Mouse (Mus musculus) adrenal gland, adult 8-10 months (tissue): ENCODE results near the gene Olfr1053. TPM values are rescaled to one million over a fixed set of nuclear protein-coding genes. Genes with fewer than 3 reads are reported as not detected.
"Not testable (repeated sequence)": the region's sequence is repeated elsewhere in the genome, so short reads cannot be mapped to it uniquely, and the experiment has no call there.

Source experiments
- DNase-seq: peaks from one replicate; pipeline ENCODE4 v3.0.0; 2022
- total RNA-seq, 4 experiments: library from RNA; stranded (reverse); gene quantifications; 2 replicates each; pipeline ENCODE4 v1.2.4; 2022

Olfr1053 gene
- total RNA-seq: not detected

DNA sequence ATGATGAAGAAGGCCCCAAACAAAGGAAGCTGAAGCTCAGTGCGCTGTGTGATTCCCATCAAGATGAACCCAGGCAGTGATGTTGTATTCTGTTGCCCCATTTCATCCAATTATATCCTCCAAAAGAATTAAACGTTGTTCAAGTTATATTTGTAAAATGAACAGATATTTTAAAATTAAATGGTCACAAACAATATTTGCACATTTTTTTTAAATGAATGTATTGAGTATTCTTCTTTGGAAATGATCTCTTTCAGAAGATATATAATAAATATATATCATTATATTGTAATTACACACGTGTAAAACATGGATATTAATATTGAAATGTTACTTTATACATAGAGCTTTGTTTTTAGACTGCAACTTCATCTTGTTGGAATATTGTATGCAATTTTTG is at the start of gene Olfr1053:
TSS of gene Olfr1053 (minus strand) at position 101 of the 400 bp plus-strand sequence.
- no peak for DNase-seq

DNA sequence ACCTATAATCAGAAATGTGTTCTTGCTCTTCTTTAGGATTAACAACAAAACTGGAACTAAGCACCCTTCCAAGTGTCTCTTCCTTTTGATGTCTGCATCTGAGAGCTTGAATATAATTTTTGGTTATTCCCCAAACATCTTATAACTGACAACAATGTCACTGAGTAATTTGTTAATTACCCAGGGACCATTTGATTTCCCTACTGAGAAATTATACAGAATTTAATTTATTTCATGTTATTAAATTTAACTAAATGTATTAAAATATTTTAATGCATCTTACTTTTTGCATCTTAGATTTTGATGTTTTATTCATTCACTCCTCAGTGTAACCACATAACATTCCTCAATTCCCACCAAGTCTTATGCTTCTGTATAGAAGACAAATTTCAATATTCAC is 47.3 kb upstream of the Olfr1053 start, which contains the start of gene Olfr1056:
TSS of gene Olfr1056 (minus strand) at position 101 of the 400 bp plus-strand sequence.
- DNase-seq: no peak

DNA sequence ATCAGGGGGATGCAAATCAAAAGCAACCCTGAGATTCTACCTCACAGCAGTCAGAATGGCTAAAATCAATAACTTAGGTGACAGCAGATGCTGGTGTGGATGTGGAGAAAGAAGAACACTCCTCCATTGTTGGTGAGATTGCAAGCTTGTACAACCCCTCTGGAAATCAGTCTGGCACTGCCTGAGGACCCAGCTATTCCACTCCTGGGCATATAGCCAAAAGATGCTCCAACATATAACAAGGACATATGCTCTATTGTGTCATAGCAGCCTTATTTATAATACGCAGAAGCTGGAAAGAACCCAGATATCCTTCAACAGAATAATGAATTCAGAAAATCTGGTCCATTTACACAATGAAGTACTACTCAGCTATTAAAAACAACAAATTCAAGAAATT is 36.7 kb upstream of the Olfr1053 start:
- DNase-seq: not testable (repeated sequence)

DNA sequence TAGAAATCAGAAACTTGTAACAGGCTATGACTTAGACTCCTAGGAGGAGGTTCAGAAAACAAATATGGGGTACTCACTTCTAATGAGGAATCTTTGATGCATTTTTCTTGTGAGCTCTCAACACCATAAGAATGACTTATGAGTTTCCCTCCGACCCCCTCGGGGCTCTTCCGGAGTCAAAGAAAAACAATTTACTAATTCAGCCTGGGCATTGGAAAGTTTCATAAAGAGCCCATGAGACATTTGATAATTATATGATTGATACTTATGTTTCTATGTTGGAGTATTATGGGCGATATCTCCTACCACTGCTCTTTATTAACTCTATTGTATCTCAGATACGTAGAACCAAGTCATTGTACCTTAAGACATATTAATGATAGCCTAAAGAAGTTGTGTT is 35.1 kb upstream of the Olfr1053 start, which contains the start of gene Olfr1055:
TSS of gene Olfr1055 (minus strand) at position 101 of the 400 bp plus-strand sequence.
- DNase-seq: no peak

DNA sequence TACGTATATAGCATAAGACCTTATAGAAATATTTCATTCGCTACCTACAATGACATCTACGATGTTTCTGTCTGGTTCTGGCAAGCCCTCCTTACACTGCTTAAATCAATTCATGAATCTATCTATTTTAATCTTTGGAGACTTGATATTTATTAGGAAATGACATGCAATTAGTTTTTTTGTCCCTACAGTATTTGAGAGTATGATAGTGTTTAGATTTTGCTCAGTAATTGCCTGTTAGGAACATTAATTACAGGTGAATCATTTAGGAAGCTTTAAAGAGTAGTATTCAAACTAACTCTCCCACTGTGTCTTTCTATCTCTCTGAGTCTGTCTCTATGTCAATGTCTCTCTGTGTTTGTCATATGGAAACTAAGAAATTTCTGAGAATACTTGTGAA is 20.2 kb upstream of the Olfr1053 start, which contains the start of gene Olfr1054:
TSS of gene Olfr1054 (minus strand) at position 101 of the 400 bp plus-strand sequence.
- no peak for DNase-seq

DNA sequence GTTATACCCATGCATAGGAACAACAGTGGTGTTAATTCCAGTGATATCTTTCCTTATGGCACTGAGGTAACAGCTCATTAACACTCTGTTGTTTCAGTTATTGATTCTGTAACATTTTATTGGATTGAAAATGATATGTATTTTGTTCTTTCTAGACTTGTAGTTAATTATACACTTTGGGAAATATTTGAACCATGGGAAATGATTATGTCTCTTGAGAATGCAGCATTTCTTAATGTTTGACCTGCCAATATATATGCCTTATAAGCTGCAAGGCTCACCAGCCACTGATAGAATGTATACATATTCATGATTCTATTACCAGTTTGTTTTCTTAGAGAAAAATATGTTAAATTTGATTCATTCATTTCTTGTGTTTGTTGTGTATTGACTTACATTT is 22.9 kb downstream of the Olfr1053 start, which contains the start of gene Olfr1052:
TSS of gene Olfr1052 (plus strand) at position 301 of the 400 bp plus-strand sequence.
- no peak for DNase-seq

DNA sequence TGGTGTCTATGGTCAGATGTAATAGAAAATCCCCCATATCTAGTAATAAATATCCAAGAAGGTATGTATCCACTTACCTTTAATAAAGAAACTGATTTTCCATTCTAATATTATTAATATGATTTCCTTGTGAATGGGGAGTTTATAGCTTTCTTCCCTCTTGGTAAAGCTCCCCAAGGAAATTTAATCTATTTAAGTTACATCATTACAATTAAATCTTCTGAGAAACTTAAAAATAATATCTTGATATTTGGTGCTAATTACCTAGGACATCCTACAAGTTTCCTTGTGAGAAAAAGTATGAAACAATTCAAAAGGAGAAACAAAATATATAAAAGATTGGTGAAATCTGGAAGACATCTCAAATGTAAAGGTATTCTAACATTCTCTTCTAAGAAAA is 36.1 kb downstream of the Olfr1053 start, which contains the start of gene Olfr1051:
TSS of gene Olfr1051 (minus strand) at position 101 of the 400 bp plus-strand sequence.
- not testable (repeated sequence) for DNase-seq

Other genes starting within 250 kb of the Olfr1053 start
- not detected for gene Olfr1036, start 241.3 kb downstream of the Olfr1053 start, total RNA-seq
- not detected for gene Olfr1037, start 227.9 kb downstream of the Olfr1053 start, total RNA-seq
- not detected for gene Olfr1039, start 179.4 kb downstream of the Olfr1053 start, total RNA-seq
- not detected for gene Olfr1040, start 168.6 kb downstream of the Olfr1053 start, total RNA-seq
- not detected for gene Olfr1042, start 153.4 kb downstream of the Olfr1053 start, total RNA-seq
- gene Olfr1043, start 147.8 kb downstream of the Olfr1053 start, total RNA-seq: not detected
- not detected for gene Olfr1044, start 137.5 kb downstream of the Olfr1053 start, total RNA-seq
- gene Olfr52, start 129.6 kb downstream of the Olfr1053 start, total RNA-seq: not detected
- not detected for gene Olfr1045, start 112.3 kb downstream of the Olfr1053 start, total RNA-seq
- not detected for gene Olfr1046, start 96.0 kb downstream of the Olfr1053 start, total RNA-seq
- not detected for gene Olfr1047, start 83.9 kb downstream of the Olfr1053 start, total RNA-seq
- gene Olfr1048, start 75.0 kb downstream of the Olfr1053 start, total RNA-seq: not detected
- not detected for gene Olfr1049, start 57.0 kb downstream of the Olfr1053 start, total RNA-seq
- gene Olfr1051, start 36.2 kb downstream of the Olfr1053 start, total RNA-seq: not detected
- not detected for gene Olfr1052, start 22.8 kb downstream of the Olfr1053 start, total RNA-seq
- gene Olfr1054, start 20.1 kb upstream of the Olfr1053 start, total RNA-seq: not detected
- not detected for gene Olfr1055, start 35.0 kb upstream of the Olfr1053 start, total RNA-seq
- gene Olfr1056, start 47.2 kb upstream of the Olfr1053 start, total RNA-seq: not detected
- gene Olfr1057, start 63.1 kb upstream of the Olfr1053 start, total RNA-seq: not detected
- not detected for gene Olfr1058, start 73.3 kb upstream of the Olfr1053 start, total RNA-seq
- not detected for gene Olfr1061, start 98.8 kb upstream of the Olfr1053 start, total RNA-seq
- not detected for gene Olfr1062, start 111.5 kb upstream of the Olfr1053 start, total RNA-seq
- not detected for gene Olfr1065, start 135.3 kb upstream of the Olfr1053 start, total RNA-seq
- gene Olfr1066, start 141.0 kb upstream of the Olfr1053 start, total RNA-seq: not detected
- gene Olfr228, start 172.1 kb upstream of the Olfr1053 start, total RNA-seq: not detected
- gene Olfr1076, start 193.2 kb upstream of the Olfr1053 start, total RNA-seq: not detected
- gene Olfr1079, start 227.2 kb upstream of the Olfr1053 start, total RNA-seq: not detected
- gene Olfr1080, start 243.0 kb upstream of the Olfr1053 start, total RNA-seq: not detected